In the genomic region with DNA sequence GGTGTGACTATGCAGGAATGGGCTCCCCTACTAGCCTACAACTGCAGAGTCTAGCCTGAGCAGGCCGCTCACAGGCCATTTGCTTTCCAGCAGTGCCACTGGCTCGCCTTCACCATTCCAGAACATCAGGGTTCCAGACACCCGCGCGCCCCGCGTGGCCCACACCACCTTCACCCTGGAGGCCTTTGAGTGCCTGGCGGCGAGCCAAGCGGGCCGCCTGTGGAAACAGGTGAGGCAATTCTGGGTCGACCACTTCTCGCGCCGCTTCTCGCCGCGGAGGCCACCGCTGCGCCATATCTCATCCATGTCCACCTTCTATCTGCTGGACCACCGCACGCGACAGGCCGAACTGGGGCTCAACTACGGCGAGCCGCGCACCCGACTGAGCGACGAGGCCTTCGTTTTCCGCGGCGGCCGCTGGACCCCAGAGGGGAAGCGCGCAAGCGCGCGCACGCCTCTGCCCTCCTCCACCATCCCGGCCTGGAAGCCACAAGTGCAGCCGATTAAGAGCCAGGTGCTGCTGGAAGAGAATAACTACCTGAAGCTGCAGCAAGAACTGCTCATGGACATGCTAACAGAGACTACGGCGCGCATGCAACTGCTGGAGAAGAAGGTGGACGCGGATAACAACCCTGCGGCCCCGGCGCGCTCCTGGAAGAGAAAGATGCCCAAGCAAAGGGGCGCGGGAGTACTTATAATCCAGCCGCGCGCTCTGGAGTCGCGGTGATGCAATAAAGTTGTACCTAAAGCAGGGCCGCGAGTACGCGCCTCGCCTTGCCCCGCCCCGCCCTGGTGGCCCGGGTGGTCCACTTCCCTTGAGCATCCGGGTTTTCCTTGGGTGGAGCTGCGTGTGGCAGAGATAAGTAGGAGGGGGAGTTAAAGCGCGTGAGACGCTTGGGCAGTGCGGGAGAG, we compare ENCODE assay signal across 9 mouse cellular contexts. TPM values are rescaled to one million over a fixed set of nuclear protein-coding genes. Genes with fewer than 3 reads are reported as not detected.
DNase-seq lines count a peak whose midpoint lies in the region; ATAC-seq and TF ChIP-seq lines count a peak whose summit lies in the region.
"Had no signal": no experiment of that assay in that cellular context is flagged by ENCODE, and none has a peak within 500 bp of the region (broad histone marks: within the 10 kb centered on the region; RNA-seq: fewer than 3 reads in every experiment).

No protein-coding gene starts in this region.

- peak overlapping the region; percentile 87 for H3K27ac ChIP-seq in MEL (ENCODE audit: control insufficient read depth, low read depth, low read length)
- H3K27ac ChIP-seq in forebrain, embryonic 12.5 days = peak overlapping the region; percentile 50; the same call in 1 of the 2 replicates
- H3K27ac ChIP-seq in lung, embryonic 16.5 days (ENCODE audit: low read length) = peak overlapping the region; percentile 45

- H3K9me3 ChIP-seq in MEL (replicated peaks; ENCODE audit: insufficient read depth, low read length) = no peaks in the 10 kb centered on the region
- no peaks in the 10 kb centered on the region for H3K9me3 ChIP-seq in forebrain, embryonic 12.5 days
- no peaks in the 10 kb centered on the region for H3K9me3 ChIP-seq in lung, embryonic 16.5 days (ENCODE audit: control insufficient read depth, low read length)

- H3K4me3 ChIP-seq in MEL (ENCODE audit: control insufficient read depth in 1 of 2, insufficient read depth in 1 of 2, low read depth in 2 of 2, low read length in 2 of 2) = peak overlapping the region; percentile 88 to 92
- H3K4me3 ChIP-seq in forebrain, embryonic 12.5 days (replicated peaks) = peak overlapping the region; percentile 55
- peak overlapping the region; percentile 64 for H3K4me3 ChIP-seq in lung, embryonic 16.5 days (ENCODE audit: low read length)

- WGBS in forebrain, embryonic 12.5 days = 2% methylated on average over 74 of the region's 74 CpGs
- 1% methylated on average over 74 of the region's 74 CpGs for WGBS in lung, embryonic 16.5 days

- peak; percentile 52 to 58; a peak in 2 of 4 replicates for TF ChIP-seq POLR2A in MEL (IDR thresholded peaks at IDR 0.05; ENCODE audit: control insufficient read depth in 1 of 2, insufficient read depth in 1 of 2, low read depth in 1 of 2, low read length in 2 of 2, poor library complexity in 1 of 2)

- ATAC-seq in forebrain, embryonic 12.5 days (ENCODE audit: low FRiP score) = peak; percentile 63
- ATAC-seq in lung, embryonic 16.5 days (ENCODE audit: low read depth) = peak; percentile 75
- ATAC-seq in activated CD4-positive, CD25-positive, alpha-beta regulatory T cell, adult 4 months = no peak

- H3K4me1 ChIP-seq in MEL (ENCODE audit: control insufficient read depth in 1 of 2, insufficient read depth in 2 of 2, low read length in 2 of 2) = peaks cover 13 to 27% of the 10 kb centered on the region in 2 experiments; a peak in 3 of 4 replicates
- H3K4me1 ChIP-seq in forebrain, embryonic 12.5 days = peaks cover 9% of the 10 kb centered on the region; the same call in 1 of the 2 replicates
- H3K4me1 ChIP-seq in lung, embryonic 16.5 days (replicated peaks; ENCODE audit: control insufficient read depth, insufficient read depth, low read length) = no peaks in the 10 kb centered on the region; the same call in 1 of the 2 replicates

- H3K27me3 ChIP-seq in MEL (ENCODE audit: control insufficient read depth in 1 of 2, insufficient read depth in 2 of 2, low read length in 2 of 2) = no peaks in the 10 kb centered on the region
- peaks cover 28% of the 10 kb centered on the region for H3K27me3 ChIP-seq in forebrain, embryonic 12.5 days
- no peaks in the 10 kb centered on the region for H3K27me3 ChIP-seq in lung, embryonic 16.5 days (ENCODE audit: control insufficient read depth, insufficient read depth, low read depth, low read length)

- peaks cover 0 to 19% of the 10 kb centered on the region in 2 experiments; a peak in 2 of 4 replicates for H3K36me3 ChIP-seq in MEL (ENCODE audit: control insufficient read depth in 1 of 2, insufficient read depth in 2 of 2, low read length in 2 of 2)
- H3K36me3 ChIP-seq in forebrain, embryonic 12.5 days (replicated peaks) = no peaks in the 10 kb centered on the region
- no peaks in the 10 kb centered on the region for H3K36me3 ChIP-seq in lung, embryonic 16.5 days (ENCODE audit: control insufficient read depth, insufficient read depth, low read length)

- no peak for TF ChIP-seq CTCF in MEL (IDR thresholded peaks at IDR 0.05 in 2 of 3, conservative IDR thresholded peaks at IDR 0.05 in 1 of 3; ENCODE audit: control insufficient read depth in 1 of 3, insufficient read depth in 1 of 3, low read depth in 2 of 3, low read length in 3 of 3, poor library complexity in 1 of 3, severe bottlenecking in 1 of 3)

- peaks cover 7% of the 10 kb centered on the region; the same call in 1 of the 2 replicates for H3K79me2 ChIP-seq in MEL (ENCODE audit: control insufficient read depth, insufficient read depth, low read length, poor library complexity)

- H3K9ac ChIP-seq in MEL (ENCODE audit: control insufficient read depth, low read depth, low read length, poor library complexity, severe bottlenecking) = peak overlapping the region; percentile 97
- H3K9ac ChIP-seq in forebrain, embryonic 12.5 days = peak overlapping the region; percentile 62
- H3K9ac ChIP-seq in lung, embryonic 16.5 days (ENCODE audit: low read length) = peak overlapping the region; percentile 58

- TF ChIP-seq RAD21 in MEL (IDR thresholded peaks at IDR 0.05; ENCODE audit: low read depth, low read length) = no peak

- TF ChIP-seq EP300 in MEL (IDR thresholded peaks at IDR 0.05; ENCODE audit: low read depth in 1 of 2, low read length in 2 of 2) = no peak; a peak in 1 of 4 replicates

- peak overlapping the region; percentile 91 for H3K4me2 ChIP-seq in forebrain, embryonic 12.5 days
- H3K4me2 ChIP-seq in lung, embryonic 16.5 days (ENCODE audit: low read depth, low read length) = peak overlapping the region; percentile 92

- peak; percentile 95 for DNase-seq in MEL (ENCODE audit: low read depth, low spot score)
- DNase-seq in c-Kit-positive CD71-positive TER-119-negative erythroid progenitor cells, embryonic 14.5 days (ENCODE audit: low read depth) = peak; percentile 45
- peak; percentile 43 for DNase-seq in heart, postnatal 4 days
- DNase-seq in layer of hippocampus, adult 8-10 months (ENCODE audit: low spot score in 2 of 2) = peak; percentile 50 to 51
- DNase-seq in retina, embryonic 14.5 days (ENCODE audit: low spot score) = peak; percentile 69

TF ChIP-seq in MEL, 35 proteins besides CTCF, POLR2A, EP300 and RAD21 (continues in another document):
- no peak for TF ChIP-seq ZKSCAN1 (IDR thresholded peaks at IDR 0.05; ENCODE audit: low read depth, low read length)
- TF ChIP-seq POLR2AphosphoS2 (IDR thresholded peaks at IDR 0.05; ENCODE audit: low read length) = no peak
- TF ChIP-seq CHD2 (IDR thresholded peaks at IDR 0.05; ENCODE audit: low read length) = no peak
- TF ChIP-seq USF2 (IDR thresholded peaks at IDR 0.05; ENCODE audit: borderline replicate concordance in 1 of 2, insufficient read depth in 1 of 2, low read depth in 1 of 2, low read length in 2 of 2) = no peak
- peak; percentile 57; the same call in 1 of the 2 replicates for TF ChIP-seq TBP (IDR thresholded peaks at IDR 0.05; ENCODE audit: low read depth, low read length)
- peak; percentile 66; the same call in 1 of the 2 replicates for TF ChIP-seq MYC (IDR thresholded peaks at IDR 0.05; ENCODE audit: low read depth, low read length)
- peak; percentile 71; the same call in 1 of the 2 replicates for TF ChIP-seq MAZ (IDR thresholded peaks at IDR 0.05; ENCODE audit: low read depth, low read length)
- TF ChIP-seq ETS1 (IDR thresholded peaks at IDR 0.05; ENCODE audit: low read depth, low read length) = peak; percentile 55; the same call in 1 of the 2 replicates
- TF ChIP-seq NRF1 (IDR thresholded peaks at IDR 0.05; ENCODE audit: insufficient read depth, low read depth, low read length, poor library complexity, severe bottlenecking) = peak; percentile 65
- TF ChIP-seq MAFK (IDR thresholded peaks at IDR 0.05; ENCODE audit: borderline replicate concordance, low read depth, low read length) = no peak
- TF ChIP-seq ZNF384 (IDR thresholded peaks at IDR 0.05; ENCODE audit: low read depth, low read length) = no peak
- peak; percentile 46; the same call in 1 of the 2 replicates for TF ChIP-seq BHLHE40 (IDR thresholded peaks at IDR 0.05; ENCODE audit: borderline replicate concordance, low read depth, low read length)
- TF ChIP-seq POLR2AphosphoS5 (IDR thresholded peaks at IDR 0.05; ENCODE audit: borderline replicate concordance, low read depth, low read length) = no peak
- TF ChIP-seq SIN3A (IDR thresholded peaks at IDR 0.05; ENCODE audit: low read length) = 0 out of 2 replicates have a peak, but pooled peaks have one; percentile 46

RNA-seq across cellular contexts. Expression of gene Cby3, which starts 4.9 kb away (rescaled TPM):
- total RNA-seq in MEL (2012; rRNA removed) = 0.23 and 0.42 TPM in 2 replicates
- polyA plus RNA-seq in MEL (2012; ENCODE audit: insufficient read depth in 1 of 2, insufficient read length in 2 of 2, low read depth in 1 of 2, low replicate concordance in 2 of 2, missing spikeins in 1 of 2) = under 1 TPM in 1 of 2 experiments, not detected in 1; 0.31 TPM
- not detected in 2 replicates for polyA plus RNA-seq in forebrain, embryonic 12.5 days (2016; fragmentation: Nextera tagmentation; extraction: Ambion mirVana)
- total RNA-seq in heart, postnatal 4 days (2021) = not detected
- total RNA-seq in layer of hippocampus, adult 8-10 months (2022) = under 1 TPM in 1 of 4 experiments, not detected in 3; 0.96 TPM
- 0.43 and 0.45 TPM in 2 replicates for polyA plus RNA-seq in lung, embryonic 16.5 days (2015; fragmentation: Nextera tagmentation; extraction: Ambion mirVana)
- not detected for polyA plus RNA-seq in activated CD4-positive, CD25-positive, alpha-beta regulatory T cell, adult 4 months (2017; shearing (Covaris generic))
- total RNA-seq: gastrocnemius, postnatal 4 days had no signal

RNA-seq across cellular contexts. Expression of gene Hnrnph1, which starts 17.6 kb away (rescaled TPM):
- total RNA-seq in MEL (2012; rRNA removed) = 227 and 232 TPM in 2 replicates
- 100 to 1,000 TPM; 425 to 552 TPM for polyA plus RNA-seq in MEL (2012; ENCODE audit: insufficient read depth in 1 of 2, insufficient read length in 2 of 2, low read depth in 1 of 2, low replicate concordance in 2 of 2, missing spikeins in 1 of 2)
- 734 and 740 TPM in 2 replicates for polyA plus RNA-seq in forebrain, embryonic 12.5 days (2016; fragmentation: Nextera tagmentation; extraction: Ambion mirVana)
- total RNA-seq in heart, postnatal 4 days (2021) = 100 to 1,000 TPM; 191 to 216 TPM
- total RNA-seq in layer of hippocampus, adult 8-10 months (2022) = 100 to 1,000 TPM; 246 to 288 (median 274) TPM
- 474 and 483 TPM in 2 replicates for polyA plus RNA-seq in lung, embryonic 16.5 days (2015; fragmentation: Nextera tagmentation; extraction: Ambion mirVana)
- polyA plus RNA-seq in activated CD4-positive, CD25-positive, alpha-beta regulatory T cell, adult 4 months (2017; shearing (Covaris generic)) = 100 to 1,000 TPM; 148 to 177 TPM

RNA-seq across cellular contexts. Expression of gene Canx, which starts 33.7 kb away (rescaled TPM):
- 785 and 867 TPM in 2 replicates for total RNA-seq in MEL (2012; rRNA removed)
- polyA plus RNA-seq in MEL (2012; ENCODE audit: insufficient read depth in 1 of 2, insufficient read length in 2 of 2, low read depth in 1 of 2, low replicate concordance in 2 of 2, missing spikeins in 1 of 2) = 100 to 1,000 TPM; 390 to 464 TPM
- 287 and 298 TPM in 2 replicates for polyA plus RNA-seq in forebrain, embryonic 12.5 days (2016; fragmentation: Nextera tagmentation; extraction: Ambion mirVana)
- total RNA-seq in heart, postnatal 4 days (2021) = 100 to 1,000 TPM; 322 to 335 TPM
- total RNA-seq in layer of hippocampus, adult 8-10 months (2022) = 100 to 1,000 TPM; 388 to 462 (median 411) TPM
- polyA plus RNA-seq in lung, embryonic 16.5 days (2015; fragmentation: Nextera tagmentation; extraction: Ambion mirVana) = 329 and 349 TPM in 2 replicates
- polyA plus RNA-seq in activated CD4-positive, CD25-positive, alpha-beta regulatory T cell, adult 4 months (2017; shearing (Covaris generic)) = 100 to 1,000 TPM; 179 to 210 TPM

Comparison
In these comparisons a context has a peak if more than half of its experiments do, and no peak if none do; other contexts are left out.
1. DNase-seq: peak in every context shown above with its lines; median percentile 95 in MEL; 69 in retina, embryonic 14.5 days; 50 in layer of hippocampus, adult 8-10 months; 45 in c-Kit-positive CD71-positive TER-119-negative erythroid progenitor cells, embryonic 14.5 days; 43 in heart, postnatal 4 days.